Mouse (Mus musculus) ES-CJ7 (cell line): ENCODE measurements around the gene Arhgap27.
"Not testable (repeated sequence)": the region's sequence is repeated elsewhere in the genome, so short reads cannot be mapped to it uniquely, and the experiment has no call there.

Experiments used
- DNase-seq: peaks from one replicate; pipeline ENCODE4 v3.0.0; 2011; ENCODE audit warnings: low read depth, low spot score

The Arhgap27 gene

GRCm38 (mm10) chr11:103294066-103294465 is 69.4 kb downstream of the Arhgap27 start:
- DNase-seq, result no peak

GRCm38 (mm10) chr11:103292890-103293287 is 70.6 kb downstream of the Arhgap27 start:
- peak; percentile 48 for DNase-seq

GRCm38 (mm10) chr11:103292152-103292889 is 71.2 kb downstream of the Arhgap27 start:
- peak; percentile 82 for DNase-seq

GRCm38 (mm10) chr11:103290841-103291240 is 72.7 kb downstream of the Arhgap27 start:
- DNase-seq, result not testable (repeated sequence)

GRCm38 (mm10) chr11:103288291-103288963 is 75.1 kb downstream of the Arhgap27 start:
- no peak for DNase-seq

- DNase-seq, result no peak
These were observed 76.6 kb downstream of the Arhgap27 start for GRCm38 (mm10) chr11:103286910-103287309.

GRCm38 (mm10) chr11:103285951-103286350 is 77.5 kb downstream of the Arhgap27 start:
- no peak for DNase-seq

DNA sequence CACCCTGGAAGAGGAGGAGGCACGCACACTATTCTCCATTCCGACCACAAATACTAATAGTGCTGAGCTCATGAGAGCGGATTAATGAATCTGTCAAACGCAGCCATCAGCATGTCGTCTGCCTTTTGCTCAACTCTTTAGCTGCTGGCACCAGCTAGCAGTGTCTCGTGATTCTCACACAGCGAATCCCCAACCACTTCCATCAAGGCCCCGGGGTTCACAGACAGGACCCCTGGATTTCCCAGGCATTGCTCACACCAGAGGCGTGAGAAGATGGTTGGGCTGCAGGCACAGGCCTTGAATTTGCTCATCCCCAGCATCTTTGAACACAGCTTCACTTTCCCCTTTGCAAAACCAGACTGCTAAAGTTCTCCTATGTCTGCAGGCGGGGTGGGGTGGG is 78.2 kb downstream of the Arhgap27 start:
- DNase-seq, result no peak

DNA sequence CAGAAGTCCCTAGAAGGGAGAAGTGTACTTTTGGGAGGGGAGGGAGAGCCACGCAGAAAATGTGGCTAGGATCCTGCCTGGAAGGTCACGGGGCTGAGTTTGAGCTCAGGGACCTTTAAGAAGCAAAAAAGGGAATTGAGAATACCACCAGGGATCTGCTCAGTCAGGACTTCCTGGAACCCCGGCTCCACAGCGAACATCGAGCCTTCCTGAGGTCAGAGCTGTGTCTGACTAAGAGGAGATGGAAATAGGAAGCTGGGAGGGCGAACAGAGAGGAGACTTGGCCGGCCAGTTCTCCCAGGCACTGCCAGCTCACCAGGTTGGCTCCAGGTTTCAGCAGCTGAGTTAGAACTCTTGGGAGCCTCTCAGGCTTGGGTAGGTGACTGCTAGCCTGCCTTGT is 81.7 kb downstream of the Arhgap27 start:
- DNase-seq, result no peak
